In the genomic region with DNA sequence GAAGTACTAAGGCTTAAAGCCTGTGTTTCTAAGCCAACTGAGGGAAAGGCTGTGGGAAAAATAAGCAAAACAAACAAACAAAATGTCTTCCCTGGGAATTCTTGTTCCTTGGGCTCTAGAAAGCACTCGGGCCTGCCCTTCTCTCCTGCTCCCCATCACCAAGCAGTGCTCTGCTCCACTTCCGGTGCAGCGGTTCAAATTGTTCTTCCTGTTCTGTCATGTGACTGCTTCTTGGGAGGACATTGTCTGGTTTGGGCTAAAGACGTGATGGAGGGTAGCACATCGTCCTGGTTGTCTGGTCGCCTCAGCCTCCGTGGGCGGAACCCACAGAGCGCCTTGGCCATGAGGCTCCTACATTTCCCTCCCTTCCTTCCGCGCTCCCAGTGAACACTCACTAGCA, we compare ENCODE assay signal across 25 mouse cellular contexts.
DNase-seq lines count a peak whose midpoint lies in the region; ATAC-seq lines count a peak whose summit lies in the region.
"Had no signal": no experiment of that assay in that cellular context is flagged by ENCODE, and none has a peak within 500 bp of the region (broad histone marks: within the 10 kb centered on the region; RNA-seq: fewer than 3 reads in every experiment).

No protein-coding gene starts in this region.

- ATAC-seq in hindbrain, embryonic 12.5 days (ENCODE audit: low FRiP score) = no peak
- peak; percentile 68 for ATAC-seq in activated CD4-positive, CD25-positive, alpha-beta regulatory T cell, adult 4 months

- H3K27ac ChIP-seq in hindbrain, embryonic 12.5 days = 0 out of 2 replicates have a peak overlapping the region, but pooled peaks have one; percentile 31
- H3K27ac ChIP-seq in hindbrain, embryonic 10.5 days = no peak overlapping the region
- H3K27ac ChIP-seq: embryonic facial prominence, embryonic 10.5 days; limb, embryonic 10.5 days; liver, embryonic 15.5 days; lung, embryonic 15.5 days; macrophage; neural tube, embryonic 15.5 days; stomach, postnatal 0 days had no signal

- H3K27me3 ChIP-seq in hindbrain, embryonic 12.5 days = no peaks in the 10 kb centered on the region
- H3K27me3 ChIP-seq in hindbrain, embryonic 10.5 days (ENCODE audit: insufficient read depth, poor library complexity, severe bottlenecking) = no peaks in the 10 kb centered on the region
- H3K27me3 ChIP-seq: liver, embryonic 15.5 days; lung, embryonic 15.5 days; neural tube, embryonic 15.5 days had no signal

- no peaks in the 10 kb centered on the region for H3K36me3 ChIP-seq in hindbrain, embryonic 12.5 days
- H3K36me3 ChIP-seq in hindbrain, embryonic 10.5 days = no peaks in the 10 kb centered on the region
- H3K36me3 ChIP-seq: liver, embryonic 15.5 days; lung, embryonic 15.5 days; neural tube, embryonic 15.5 days had no signal

- H3K9me3 ChIP-seq in hindbrain, embryonic 12.5 days (replicated peaks) = peaks cover 5% of the 10 kb centered on the region; the same call in 1 of the 2 replicates
- peaks cover 10% of the 10 kb centered on the region for H3K9me3 ChIP-seq in hindbrain, embryonic 10.5 days
- H3K9me3 ChIP-seq: liver, embryonic 15.5 days; lung, embryonic 15.5 days; neural tube, embryonic 15.5 days had no signal

- no peak for DNase-seq in hindbrain, embryonic 10.5 days (ENCODE audit: low spot score)
- DNase-seq in thymus, postnatal 4 days = peak; percentile 51
- no peak for DNase-seq in thymus, postnatal 0 days (ENCODE audit: low spot score)
- DNase-seq in heart, postnatal 4 days = no peak
- no peak for DNase-seq in lung, postnatal 25 days (ENCODE audit: low spot score)
- DNase-seq: adrenal gland, adult 2 months; cerebellum, adult 11-12 months; cerebellum, postnatal 10 days; heart, adult 11 months; kidney, adult 8-10 months; kidney, postnatal 10 days; liver; right cerebral cortex, adult 18-20 months; right cerebral cortex, postnatal 4 days had no signal

- H3K4me1 ChIP-seq in hindbrain, embryonic 12.5 days = 0 out of 2 replicates have a peak, but pooled peaks cover 10% of the 10 kb centered on the region
- H3K4me1 ChIP-seq in hindbrain, embryonic 10.5 days (replicated peaks) = peaks cover 29% of the 10 kb centered on the region
- H3K4me1 ChIP-seq: liver, embryonic 15.5 days; lung, embryonic 15.5 days; neural tube, embryonic 15.5 days had no signal

- 86% methylated on average over 11 of the region's 11 CpGs for WGBS in hindbrain, embryonic 12.5 days
- WGBS in hindbrain, embryonic 10.5 days = 88% methylated on average over 11 of the region's 11 CpGs

- H3K4me2 ChIP-seq in hindbrain, embryonic 12.5 days (replicated peaks) = no peak overlapping the region
- H3K4me2 ChIP-seq: heart, embryonic 11.5 days; liver, embryonic 15.5 days; lung, embryonic 15.5 days; midbrain, embryonic 11.5 days; neural tube, embryonic 15.5 days had no signal

- no peak overlapping the region for H3K4me3 ChIP-seq in hindbrain, embryonic 12.5 days
- H3K4me3 ChIP-seq in hindbrain, embryonic 10.5 days = no peak overlapping the region
- H3K4me3 ChIP-seq: embryonic facial prominence, embryonic 10.5 days; limb, embryonic 10.5 days; liver, embryonic 15.5 days; lung, embryonic 15.5 days; neural tube, embryonic 15.5 days had no signal

- no peak overlapping the region for H3K9ac ChIP-seq in hindbrain, embryonic 12.5 days
- H3K9ac ChIP-seq: liver, embryonic 15.5 days; lung, embryonic 15.5 days; neural tube, embryonic 15.5 days had no signal
